Comparison of ENCODE assay signal across 36 mouse cellular contexts in the genomic region with DNA sequence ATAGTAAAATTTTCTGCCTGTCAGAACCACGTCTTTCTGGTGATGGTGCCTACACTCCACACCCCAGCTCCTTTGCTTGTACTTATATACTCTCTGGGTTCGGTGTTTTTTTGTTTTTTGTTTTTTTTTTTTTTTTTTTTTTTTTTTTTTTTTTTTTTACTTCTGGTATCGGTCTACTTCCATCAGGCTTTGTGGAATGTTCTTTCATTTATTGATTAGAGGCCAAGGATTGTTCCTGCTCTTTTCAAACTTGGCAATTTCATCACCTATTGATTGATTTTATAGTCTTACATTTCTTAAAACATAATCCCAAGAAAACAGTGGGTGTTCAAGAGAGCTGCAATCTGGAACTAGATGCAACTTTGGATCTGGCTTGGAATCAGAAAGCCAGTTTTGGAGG. TPM values are rescaled to one million over a fixed set of nuclear protein-coding genes. Genes with fewer than 3 reads are reported as not detected.
"Had no signal": no experiment of that assay in that cellular context is flagged by ENCODE, and none has a peak within 500 bp of the region (broad histone marks: within the 10 kb centered on the region; RNA-seq: fewer than 3 reads in every experiment).

Gene Mup20, minus strand, starts transcription at position 101 of the 400 bp plus-strand sequence.

RNA-seq across cellular contexts. Expression of gene Mup20, which starts in this region (rescaled TPM):
- total RNA-seq: left cerebral cortex, adult 8-10 months; left cerebral cortex, postnatal 10 days; left cerebral cortex, postnatal 14 days; left cerebral cortex, postnatal 25 days; left cerebral cortex, postnatal 36 days; left cerebral cortex, postnatal 4 days; megakaryocyte progenitor cell, adult 5-6 weeks; megakaryocyte, adult 5-6 weeks; megakaryocyte-erythroid progenitor cell, adult 5-6 weeks; midbrain, postnatal 0 days; monocyte, adult 5-6 weeks had no signal
- polyA plus RNA-seq: limb, embryonic 10.5 days; limb, embryonic 11.5 days; limb, embryonic 12.5 days; limb, embryonic 13.5 days; limb, embryonic 14.5 days; limb, embryonic 15.5 days; liver, embryonic 11.5 days; liver, embryonic 12.5 days; liver, embryonic 13.5 days; liver, embryonic 14.5 days; lung, embryonic 14.5 days; lung, embryonic 15.5 days; lung, embryonic 16.5 days; lung, postnatal 0 days; macrophage; midbrain, embryonic 10.5 days; midbrain, embryonic 11.5 days; midbrain, embryonic 12.5 days; midbrain, embryonic 13.5 days; midbrain, embryonic 14.5 days; midbrain, embryonic 15.5 days; midbrain, embryonic 16.5 days; midbrain, postnatal 0 days; myocyte; neural tube, embryonic 11.5 days; neural tube, embryonic 12.5 days had no signal
